Mouse (Mus musculus): ENCODE measurements around the gene Git1. TPM values are rescaled to one million over a fixed set of nuclear protein-coding genes. Genes with fewer than 3 reads are reported as not detected.
A peak's percentile ranks its signal among the peaks of the same experiment; 100 is the strongest.

Git1 gene
- total RNA-seq (2022), result 10 to 100 TPM; 53.5 to 63.3 (median 57.1) TPM

GRCm38 (mm10) chr11:77493512-77494343 is at the start of gene Git1:
Gene Git1 (plus strand): TSS chr11:77493562.
- no peak for DNase-seq (ENCODE audit: low spot score)

GRCm38 (mm10) chr11:77444939-77445338 is 48.4 kb upstream of the Git1 start:
- peak; percentile 90 for DNase-seq (ENCODE audit: low spot score)

GRCm38 (mm10) chr11:77446628-77447041 is 46.7 kb upstream of the Git1 start:
- DNase-seq (ENCODE audit: low spot score), result peak; percentile 87

GRCm38 (mm10) chr11:77449224-77449623 is 44.1 kb upstream of the Git1 start:
- no peak for DNase-seq (ENCODE audit: low spot score)

- DNase-seq (ENCODE audit: low spot score), result no peak
Observed at GRCm38 (mm10) chr11:77451670-77452069, 41.7 kb upstream of the Git1 start.

- no peak for DNase-seq (ENCODE audit: low spot score)
Observed at GRCm38 (mm10) chr11:77453388-77453787, 40.0 kb upstream of the Git1 start.

GRCm38 (mm10) chr11:77455770-77456510 is 37.4 kb upstream of the Git1 start:
- no peak for DNase-seq (ENCODE audit: low spot score)

- no peak for DNase-seq (ENCODE audit: low spot score)
Observed at GRCm38 (mm10) chr11:77456866-77457265, 36.5 kb upstream of the Git1 start.

- DNase-seq (ENCODE audit: low spot score), result no peak
Observed at GRCm38 (mm10) chr11:77461856-77462255, 31.5 kb upstream of the Git1 start.

GRCm38 (mm10) chr11:77462283-77463100 is 30.9 kb upstream of the Git1 start, which contains the start of gene Coro6:
Gene Coro6 (plus strand): TSS chr11:77462411.
- DNase-seq (ENCODE audit: low spot score), result peak; percentile 80

GRCm38 (mm10) chr11:77463101-77463445 is 30.3 kb upstream of the Git1 start:
- DNase-seq (ENCODE audit: low spot score), result no peak

- DNase-seq (ENCODE audit: low spot score), result no peak
Observed at GRCm38 (mm10) chr11:77463786-77464185, 29.6 kb upstream of the Git1 start.

- DNase-seq (ENCODE audit: low spot score), result no peak
Observed at GRCm38 (mm10) chr11:77464684-77465083, 28.7 kb upstream of the Git1 start.

GRCm38 (mm10) chr11:77465111-77465510 is 28.3 kb upstream of the Git1 start:
- DNase-seq (ENCODE audit: low spot score), result no peak

GRCm38 (mm10) chr11:77466544-77466943 is 26.8 kb upstream of the Git1 start:
- no peak for DNase-seq (ENCODE audit: low spot score)

GRCm38 (mm10) chr11:77467157-77467556 is 26.2 kb upstream of the Git1 start:
- DNase-seq (ENCODE audit: low spot score), result no peak

GRCm38 (mm10) chr11:77467784-77468183 is 25.6 kb upstream of the Git1 start:
- no peak for DNase-seq (ENCODE audit: low spot score)

- DNase-seq (ENCODE audit: low spot score), result no peak
Observed at GRCm38 (mm10) chr11:77468397-77468796, 25.0 kb upstream of the Git1 start.

GRCm38 (mm10) chr11:77471407-77471806 is 22.0 kb upstream of the Git1 start:
- DNase-seq (ENCODE audit: low spot score), result no peak

- no peak for DNase-seq (ENCODE audit: low spot score)
Observed at GRCm38 (mm10) chr11:77472775-77473174, 20.6 kb upstream of the Git1 start.

- no peak for DNase-seq (ENCODE audit: low spot score)
Observed at GRCm38 (mm10) chr11:77476216-77476615, 17.1 kb upstream of the Git1 start.

- DNase-seq (ENCODE audit: low spot score), result no peak
Observed at GRCm38 (mm10) chr11:77476895-77477294, 16.5 kb upstream of the Git1 start.

Measured in heart, adult 8-10 months (tissue).